Mouse (Mus musculus): ENCODE data around the gene Fkbp1b. TPM values are rescaled to one million over a fixed set of nuclear protein-coding genes. Genes with fewer than 3 reads are reported as not detected.

Gene Fkbp1b
- polyA plus RNA-seq, 1 experiment from 2014 or later, result 17.4 TPM

DNA sequence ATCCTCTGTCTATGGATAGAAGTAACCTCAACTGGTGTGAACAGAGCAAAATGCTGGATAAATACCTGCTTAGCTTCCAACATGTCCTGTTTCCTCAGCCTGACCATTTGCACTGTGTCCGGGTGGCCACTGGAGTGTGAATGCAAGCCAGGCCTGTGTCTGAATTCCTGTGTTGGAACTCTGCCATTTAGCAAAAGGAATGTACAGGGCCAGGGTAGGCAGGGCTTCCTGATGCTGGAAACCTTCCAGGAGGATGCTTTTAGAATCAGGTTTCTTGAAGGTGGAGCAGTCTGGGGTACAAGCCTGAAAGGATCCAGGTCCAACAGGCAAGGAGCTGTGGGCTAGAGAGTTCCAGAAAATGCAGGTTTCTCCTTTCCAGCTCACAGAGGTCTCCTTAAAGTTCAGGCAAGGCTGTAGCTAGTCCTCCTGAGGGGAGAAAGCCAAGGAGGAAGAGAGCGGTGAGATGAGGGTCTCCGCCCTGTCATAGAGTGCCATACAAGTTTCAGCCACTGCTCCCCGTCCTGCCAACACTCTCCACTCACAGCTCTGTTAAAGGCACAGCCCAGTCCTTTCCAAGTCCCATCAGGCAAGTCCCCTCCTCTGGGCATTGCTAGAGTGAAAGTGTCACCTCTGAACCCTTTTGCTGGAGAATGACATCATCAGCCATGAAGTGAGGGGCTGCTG is 22.4 kb upstream of the Fkbp1b start:
- Histone ChIP-seq H3K4me1 (ENCODE audit: control insufficient read depth, insufficient read depth, low read length) (peaks cover 13% of the 10 kb centered on the region), H3K36me3 (ENCODE audit: control insufficient read depth, insufficient read depth, low read length) (no peaks in the 10 kb centered on the region), H3K4me2 (replicated peaks; ENCODE audit: low read depth, low read length) (no peak overlapping the region), H3K27ac (ENCODE audit: low read length) (0 out of 2 replicates have a peak overlapping the region, but pooled peaks have one; percentile 39), H3K27me3 (ENCODE audit: control insufficient read depth, insufficient read depth, low read length) (no peaks in the 10 kb centered on the region), H3K9ac (replicated peaks; ENCODE audit: low read depth, low read length) (no peak overlapping the region), H3K4me3 (ENCODE audit: low read depth, low read length) (no peak overlapping the region), H3K9me3 (ENCODE audit: control insufficient read depth, low read depth, low read length) (no peaks in the 10 kb centered on the region)
- ATAC-seq (ENCODE audit: insufficient number of reproducible peaks, insufficient read depth, low FRiP score, low read depth), result peak; percentile 34; the same call in 1 of the 2 replicates
- 47% methylated on average over 4 of the region's 4 CpGs for WGBS

DNA sequence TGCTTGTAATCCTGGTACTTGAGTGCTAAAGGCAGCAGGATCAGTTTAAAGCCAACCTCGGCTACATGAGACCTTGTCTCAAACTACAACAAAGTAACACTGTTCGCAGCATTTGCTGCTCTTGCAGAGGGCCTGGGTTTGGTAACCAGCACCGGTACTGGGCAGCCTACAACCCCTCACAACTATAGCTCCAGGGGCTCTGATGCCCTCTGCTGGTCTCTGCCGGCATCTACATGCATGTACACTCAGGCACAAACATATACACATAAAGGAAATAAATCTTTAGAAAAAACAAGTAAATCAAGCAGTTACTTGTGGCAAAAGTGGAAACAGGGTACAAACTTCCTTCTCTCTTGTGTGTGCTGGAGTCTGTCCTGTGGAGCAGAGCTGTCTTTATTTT is 21.3 kb upstream of the Fkbp1b start:
- Histone ChIP-seq H3K9me3 (ENCODE audit: control insufficient read depth, low read depth, low read length) (no peaks in the 10 kb centered on the region), H3K27ac (ENCODE audit: low read length) (no peak overlapping the region), H3K4me1 (ENCODE audit: control insufficient read depth, insufficient read depth, low read length) (peaks cover 11% of the 10 kb centered on the region), H3K27me3 (ENCODE audit: control insufficient read depth, insufficient read depth, low read length) (no peaks in the 10 kb centered on the region), H3K36me3 (ENCODE audit: control insufficient read depth, insufficient read depth, low read length) (no peaks in the 10 kb centered on the region; the same call in 1 of the 2 replicates), H3K9ac (replicated peaks; ENCODE audit: low read depth, low read length) (no peak overlapping the region), H3K4me3 (ENCODE audit: low read depth, low read length) (no peak overlapping the region), H3K4me2 (replicated peaks; ENCODE audit: low read depth, low read length) (no peak overlapping the region)
- ATAC-seq (ENCODE audit: insufficient number of reproducible peaks, insufficient read depth, low FRiP score, low read depth), result no peak
- 93% methylated on average over 4 of the region's 4 CpGs for WGBS

- H3K4me1 ChIP-seq (ENCODE audit: control insufficient read depth, insufficient read depth, low read length), result peaks cover 9% of the 10 kb centered on the region
- H3K4me2 ChIP-seq (replicated peaks; ENCODE audit: low read depth, low read length), result no peak overlapping the region
- ATAC-seq (ENCODE audit: insufficient number of reproducible peaks, insufficient read depth, low FRiP score, low read depth), result 0 out of 2 replicates have a peak, but pooled peaks have one; percentile 46
- no peak overlapping the region for H3K27ac ChIP-seq (ENCODE audit: low read length)
- H3K36me3 ChIP-seq (ENCODE audit: control insufficient read depth, insufficient read depth, low read length), result peaks cover 6% of the 10 kb centered on the region; the same call in 1 of the 2 replicates
- H3K9me3 ChIP-seq (ENCODE audit: control insufficient read depth, low read depth, low read length), result no peaks in the 10 kb centered on the region
- WGBS, result 38% methylated on average over 11 of the region's 11 CpGs
- no peak overlapping the region for H3K4me3 ChIP-seq (ENCODE audit: low read depth, low read length)
- H3K27me3 ChIP-seq (ENCODE audit: control insufficient read depth, insufficient read depth, low read length), result no peaks in the 10 kb centered on the region
- no peak overlapping the region for H3K9ac ChIP-seq (replicated peaks; ENCODE audit: low read depth, low read length)
Observed at GRCm38 (mm10) chr12:4859241-4859914, 18.0 kb upstream of the Fkbp1b start.

GRCm38 (mm10) chr12:4856834-4857233 is 15.4 kb upstream of the Fkbp1b start:
- Histone ChIP-seq H3K27ac (ENCODE audit: low read length) (no peak overlapping the region), H3K9ac (replicated peaks; ENCODE audit: low read depth, low read length) (no peak overlapping the region), H3K4me3 (ENCODE audit: low read depth, low read length) (no peak overlapping the region), H3K27me3 (ENCODE audit: control insufficient read depth, insufficient read depth, low read length) (no peaks in the 10 kb centered on the region), H3K36me3 (ENCODE audit: control insufficient read depth, insufficient read depth, low read length) (peaks cover 6% of the 10 kb centered on the region; the same call in 1 of the 2 replicates), H3K9me3 (ENCODE audit: control insufficient read depth, low read depth, low read length) (no peaks in the 10 kb centered on the region), H3K4me1 (ENCODE audit: control insufficient read depth, insufficient read depth, low read length) (no peaks in the 10 kb centered on the region), H3K4me2 (replicated peaks; ENCODE audit: low read depth, low read length) (no peak overlapping the region)
- WGBS, result 95% methylated on average over 2 of the region's 2 CpGs
- ATAC-seq (ENCODE audit: insufficient number of reproducible peaks, insufficient read depth, low FRiP score, low read depth), result no peak

DNA sequence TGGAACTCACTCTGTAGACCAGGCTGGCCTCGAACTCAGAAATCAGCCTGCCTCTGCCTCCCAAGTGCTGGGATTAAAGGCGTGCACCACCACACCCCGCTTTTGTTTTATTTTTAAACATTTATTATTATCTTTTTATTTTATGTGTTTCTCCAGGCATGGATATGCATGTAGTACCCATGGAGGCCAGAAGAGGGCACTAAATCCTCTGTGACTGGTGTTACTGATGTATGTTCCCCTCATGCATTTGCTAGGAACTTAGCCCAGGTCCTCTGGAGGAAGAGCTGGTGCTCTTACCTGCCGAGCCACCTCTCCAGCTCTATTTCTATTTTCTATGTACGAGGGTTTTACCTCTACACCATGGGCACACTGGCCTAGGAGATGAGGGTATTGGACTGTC is 14.8 kb upstream of the Fkbp1b start:
- no peak overlapping the region for H3K27ac ChIP-seq (ENCODE audit: low read length)
- WGBS, result 97% methylated on average over 5 of the region's 5 CpGs
- H3K4me1 ChIP-seq (ENCODE audit: control insufficient read depth, insufficient read depth, low read length), result no peaks in the 10 kb centered on the region
- peaks cover 6% of the 10 kb centered on the region; the same call in 1 of the 2 replicates for H3K36me3 ChIP-seq (ENCODE audit: control insufficient read depth, insufficient read depth, low read length)
- no peaks in the 10 kb centered on the region for H3K9me3 ChIP-seq (ENCODE audit: control insufficient read depth, low read depth, low read length)
- no peak overlapping the region for H3K4me3 ChIP-seq (ENCODE audit: low read depth, low read length)
- H3K4me2 ChIP-seq (replicated peaks; ENCODE audit: low read depth, low read length), result no peak overlapping the region
- ATAC-seq (ENCODE audit: insufficient number of reproducible peaks, insufficient read depth, low FRiP score, low read depth), result no peak
- H3K27me3 ChIP-seq (ENCODE audit: control insufficient read depth, insufficient read depth, low read length), result no peaks in the 10 kb centered on the region
- no peak overlapping the region for H3K9ac ChIP-seq (replicated peaks; ENCODE audit: low read depth, low read length)

DNA sequence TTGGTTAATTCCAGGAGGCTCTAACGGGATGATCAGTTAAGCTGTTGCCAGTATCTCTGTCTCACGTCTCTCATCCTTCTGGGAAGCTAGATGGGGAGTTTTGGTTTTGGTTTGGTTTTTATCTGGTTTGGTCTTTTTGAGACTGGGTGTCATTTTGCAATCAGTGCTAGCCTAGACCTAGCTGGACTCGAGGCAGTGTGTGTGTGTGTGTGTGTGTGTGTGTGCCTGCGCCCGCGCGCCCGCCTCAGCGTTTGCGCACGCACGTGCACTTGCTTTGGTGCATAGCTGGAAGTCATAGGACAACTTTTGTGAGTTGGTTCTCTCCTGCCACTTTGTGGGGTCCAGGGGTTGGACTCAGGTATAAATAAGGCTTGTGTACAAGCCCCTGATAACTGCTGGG is 2.4 kb upstream of the Fkbp1b start:
- 2% methylated on average over 12 of the region's 12 CpGs for WGBS
- H3K27ac ChIP-seq (ENCODE audit: low read length), result no peak overlapping the region
- H3K9me3 ChIP-seq (ENCODE audit: control insufficient read depth, low read depth, low read length), result no peaks in the 10 kb centered on the region
- 0 out of 2 replicates have a peak, but pooled peaks have one; percentile 30 for ATAC-seq (ENCODE audit: insufficient number of reproducible peaks, insufficient read depth, low FRiP score, low read depth)
- peak overlapping the region; percentile 54 for H3K4me2 ChIP-seq (replicated peaks; ENCODE audit: low read depth, low read length)
- peaks cover 6% of the 10 kb centered on the region; the same call in 1 of the 2 replicates for H3K4me1 ChIP-seq (ENCODE audit: control insufficient read depth, insufficient read depth, low read length)
- H3K36me3 ChIP-seq (ENCODE audit: control insufficient read depth, insufficient read depth, low read length), result no peaks in the 10 kb centered on the region
- peak overlapping the region; percentile 40 for H3K9ac ChIP-seq (replicated peaks; ENCODE audit: low read depth, low read length)
- peak overlapping the region; percentile 72 for H3K4me3 ChIP-seq (ENCODE audit: low read depth, low read length)
- H3K27me3 ChIP-seq (ENCODE audit: control insufficient read depth, insufficient read depth, low read length), result no peaks in the 10 kb centered on the region

GRCm38 (mm10) chr12:4842890-4843597 is 1.7 kb upstream of the Fkbp1b start, which contains the start of gene Wdcp:
Gene Wdcp (plus strand): TSS chr12:4843303.
- peak; percentile 92 for ATAC-seq (ENCODE audit: insufficient number of reproducible peaks, insufficient read depth, low FRiP score, low read depth)
- Histone ChIP-seq H3K4me1 (ENCODE audit: control insufficient read depth, insufficient read depth, low read length) (peaks cover 6% of the 10 kb centered on the region; the same call in 1 of the 2 replicates), H3K27ac (ENCODE audit: low read length) (no peak within 1 kb of the TSS), H3K27me3 (ENCODE audit: control insufficient read depth, insufficient read depth, low read length) (no peaks in the 10 kb centered on the region), H3K9me3 (ENCODE audit: control insufficient read depth, low read depth, low read length) (no peaks in the 10 kb centered on the region), H3K4me2 (replicated peaks; ENCODE audit: low read depth, low read length) (peak within 1 kb of the TSS; percentile 54), H3K9ac (replicated peaks; ENCODE audit: low read depth, low read length) (peak within 1 kb of the TSS; percentile 40), H3K36me3 (ENCODE audit: control insufficient read depth, insufficient read depth, low read length) (no peaks in the 10 kb centered on the region), H3K4me3 (ENCODE audit: low read depth, low read length) (peak within 1 kb of the TSS; percentile 72)
- under 1% methylated on average over 30 of the region's 30 CpGs for WGBS

- ATAC-seq (ENCODE audit: insufficient number of reproducible peaks, insufficient read depth, low FRiP score, low read depth), result no peak
- 85% methylated on average over 8 of the region's 8 CpGs for WGBS
- no peak overlapping the region for H3K4me2 ChIP-seq (replicated peaks; ENCODE audit: low read depth, low read length)
Observed at GRCm38 (mm10) chr12:4842456-4842855, 1.1 kb upstream of the Fkbp1b start.

More at GRCm38 (mm10) chr12:4842456-4842855, 1.1 kb upstream of the Fkbp1b start:
- H3K4me1 ChIP-seq (ENCODE audit: control insufficient read depth, insufficient read depth, low read length), result peaks cover 6% of the 10 kb centered on the region; the same call in 1 of the 2 replicates
- no peak overlapping the region for H3K9ac ChIP-seq (replicated peaks; ENCODE audit: low read depth, low read length)
- no peak overlapping the region for H3K27ac ChIP-seq (ENCODE audit: low read length)
- no peaks in the 10 kb centered on the region for H3K36me3 ChIP-seq (ENCODE audit: control insufficient read depth, insufficient read depth, low read length)
- no peaks in the 10 kb centered on the region for H3K27me3 ChIP-seq (ENCODE audit: control insufficient read depth, insufficient read depth, low read length)
- no peak overlapping the region for H3K4me3 ChIP-seq (ENCODE audit: low read depth, low read length)
- no peaks in the 10 kb centered on the region for H3K9me3 ChIP-seq (ENCODE audit: control insufficient read depth, low read depth, low read length)

Data from stomach, embryonic 14.5 days (tissue).